Mouse (Mus musculus): ENCODE data around the gene Polm.

- TF ChIP-seq POLR2A (IDR thresholded peaks at IDR 0.05; ENCODE audit: borderline replicate concordance, extremely low read depth, low read depth, low read length): no peak
- no peak for TF ChIP-seq CTCF (IDR thresholded peaks at IDR 0.05; ENCODE audit: insufficient read depth, low read length)
Observed at GRCm38 (mm10) chr11:5878661-5879060, 40.8 kb upstream of the Polm start.

All from lung, adult 2 months (tissue).